Mouse (Mus musculus) midbrain, embryonic 14.5 days (tissue): Measurements from ENCODE around the gene Pogz. TPM values are rescaled to one million over a fixed set of nuclear protein-coding genes. Genes with fewer than 3 reads are reported as not detected.
A peak's percentile ranks its signal among the peaks of the same experiment; 100 is the strongest.

Experiments
- ATAC-seq: fragments of 200-750 bp; cut with Nextera tagmentation; 2 replicates; pipeline ENCODE4 v1.8.0; 2017; ENCODE audit warnings: moderate number of reproducible peaks, moderate library complexity; ENCODE audit not compliant: low FRiP score, low TSS enrichment
- DNase-seq: peaks from one replicate; pipeline ENCODE4 v3.0.0-alpha.2; 2015
- H3K27ac ChIP-seq: fragments of 300-500 bp; sonication (generic); replicated peaks from 2 replicates; pipeline ENCODE4 v1.5.1; 2014; ENCODE audit warnings: mild to moderate bottlenecking, low read depth, low read length, moderate library complexity
- H3K27me3 ChIP-seq: fragments of 300-500 bp; sonication (generic); 2 replicates; pipeline ENCODE4 v1.6.1; 2014; ENCODE audit warnings: low read length, control low read depth, mixed read lengths; ENCODE audit not compliant: control insufficient read depth, insufficient read depth
- H3K36me3 ChIP-seq: fragments of 300-500 bp; sonication (generic); 2 replicates; pipeline ENCODE4 v1.6.1; 2014; ENCODE audit warnings: low read length, control low read depth; ENCODE audit not compliant: control insufficient read depth, insufficient read depth
- H3K4me1 ChIP-seq: fragments of 300-500 bp; sonication (generic); 2 replicates; pipeline ENCODE4 v1.6.1; 2014; ENCODE audit warnings: mild to moderate bottlenecking, antibody characterized with exemption, low read length, control low read depth; ENCODE audit not compliant: control insufficient read depth, insufficient read depth
- H3K4me2 ChIP-seq: fragments of 300-500 bp; sonication (generic); 2 replicates; pipeline ENCODE4 v1.6.1; 2014; ENCODE audit warnings: mild to moderate bottlenecking, low read length, moderate library complexity
- H3K4me3 ChIP-seq: fragments of 300-500 bp; sonication (generic); replicated peaks from 2 replicates; pipeline ENCODE4 v1.5.1; 2014; ENCODE audit warnings: low read depth, low read length
- H3K9ac ChIP-seq: fragments of 300-500 bp; sonication (generic); replicated peaks from 2 replicates; pipeline ENCODE4 v1.6.1; 2014; ENCODE audit warnings: mild to moderate bottlenecking, low read length, moderate library complexity
- H3K9me3 ChIP-seq: fragments of 300-500 bp; sonication (generic); 2 replicates; pipeline ENCODE4 v1.6.1; 2016; ENCODE audit warnings: low read length, control low read depth, mixed read lengths; ENCODE audit not compliant: control insufficient read depth
- WGBS: fragments of 180-500 bp; shearing (Covaris S2); extraction: QIAGEN DNeasy Blood & Tissue Kit; methylation state at CpG from one replicate; pipeline ENCODE4 v1.1.7; 2014; 5-methylcytosine and 5-hydroxymethylcytosine counted together
- polyA plus RNA-seq: library from polyadenylated mRNA; unstranded; fragments of >200 nt; fragmentation: Nextera tagmentation; extraction: Ambion mirVana; gene quantifications from 2 replicates; pipeline ENCODE4 v1.2.1, GENCODE M21; 2014

The Pogz gene
- 24.2 and 28.7 TPM in 2 replicates for polyA plus RNA-seq

DNA sequence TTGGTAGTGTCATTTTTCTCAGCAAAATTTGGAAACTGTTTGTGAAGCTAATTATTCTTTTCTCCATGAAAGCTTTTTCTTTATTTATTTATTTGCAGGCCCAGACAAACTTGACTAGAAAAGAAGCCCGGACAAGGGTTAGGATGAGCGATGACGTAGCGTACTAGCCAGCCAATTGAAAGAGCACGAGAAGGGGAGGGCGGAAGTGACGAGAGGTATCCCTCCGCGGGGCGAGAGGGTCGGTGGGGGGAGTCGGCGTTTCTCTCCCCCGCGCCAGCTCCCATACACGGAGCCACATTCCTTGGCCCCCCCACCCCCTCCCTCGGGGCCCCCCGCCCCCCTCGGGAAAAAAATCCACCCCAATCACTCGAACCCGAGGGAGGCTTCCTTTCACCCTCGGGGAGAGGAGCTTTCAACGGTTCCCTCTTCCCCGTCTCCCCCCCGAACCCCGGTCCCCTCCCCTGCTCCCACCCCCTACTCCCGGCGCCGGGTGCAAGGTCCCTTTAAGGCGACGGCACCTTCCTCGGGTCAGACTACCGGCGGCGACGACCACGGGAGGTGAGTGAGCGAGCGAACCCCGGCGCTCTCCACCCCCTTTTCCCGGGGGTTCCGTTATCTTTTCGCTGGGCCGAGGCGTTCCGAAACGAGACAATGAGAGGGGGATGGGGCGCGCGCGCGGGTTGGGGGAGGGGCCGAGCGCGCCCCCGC is at the start of gene Pogz:
Pogz (plus strand) TSS at position 385 of the 708 bp plus-strand sequence.
- peak; percentile 92 for ATAC-seq
- peak within 1 kb of the TSS; percentile 61 for H3K4me3 ChIP-seq
- H3K27ac ChIP-seq, result peak within 1 kb of the TSS; percentile 100
- H3K9me3 ChIP-seq, result no peaks in the 10 kb centered on the region
- no peaks in the 10 kb centered on the region for H3K27me3 ChIP-seq
- DNase-seq, result peak; percentile 98
- H3K9ac ChIP-seq, result peak within 1 kb of the TSS; percentile 97
- WGBS, result under 1% methylated on average over 57 of the region's 57 CpGs
- H3K4me2 ChIP-seq, result peak within 1 kb of the TSS; percentile 66
- H3K4me1 ChIP-seq, result peaks cover 13% of the 10 kb centered on the region
- H3K36me3 ChIP-seq, result no peaks in the 10 kb centered on the region

DNA sequence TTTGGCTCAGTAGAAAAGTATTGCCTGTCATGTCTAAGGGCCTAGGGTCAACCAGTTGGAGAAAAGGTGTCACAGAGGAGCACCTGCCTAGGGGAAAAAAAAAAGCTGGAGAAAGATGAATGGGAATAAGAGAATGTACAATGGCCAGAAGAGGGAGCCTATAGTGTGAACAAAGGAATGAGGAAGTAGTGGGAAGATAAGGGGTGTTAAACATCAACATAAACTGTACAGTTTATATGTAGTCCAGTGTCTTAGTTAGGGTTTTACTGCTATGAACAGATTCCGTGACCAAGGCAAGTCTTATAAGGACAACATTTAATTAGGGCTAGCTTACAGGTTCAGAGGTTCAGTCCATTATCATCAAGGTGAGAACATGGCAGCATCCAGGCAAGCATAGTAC is 48.3 kb upstream of the Pogz start:
- Histone ChIP-seq H3K4me1 (no peaks in the 10 kb centered on the region), H3K36me3 (no peaks in the 10 kb centered on the region), H3K9me3 (no peaks in the 10 kb centered on the region), H3K27ac (no peak overlapping the region), H3K4me3 (no peak overlapping the region), H3K9ac (no peak overlapping the region), H3K4me2 (no peak overlapping the region), H3K27me3 (no peaks in the 10 kb centered on the region; the same call in 1 of the 2 replicates)
- 97% methylated on average over 1 of the region's 1 CpGs for WGBS
- ATAC-seq (no peak), DNase-seq (no peak)

DNA sequence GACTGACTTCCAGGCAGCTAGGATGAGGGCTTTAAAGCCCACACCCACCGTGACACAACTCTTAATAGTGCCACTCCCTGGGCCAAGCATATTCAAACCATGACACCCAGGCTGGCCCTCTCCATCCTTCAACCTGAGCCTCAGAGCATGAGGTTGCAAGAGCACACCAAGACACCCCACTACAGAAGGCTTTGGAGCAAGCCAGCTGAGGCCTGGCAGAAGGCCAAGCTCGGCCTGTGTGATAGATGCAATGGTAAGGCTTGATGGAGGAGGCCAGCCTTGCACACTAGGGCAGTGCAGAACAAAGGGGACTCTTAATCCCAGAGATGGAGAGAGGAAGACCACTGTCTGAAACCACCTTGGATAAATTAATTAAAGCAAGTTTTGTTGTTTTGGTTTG is 47.9 kb upstream of the Pogz start:
- Histone ChIP-seq H3K4me2 (no peak overlapping the region), H3K9me3 (no peaks in the 10 kb centered on the region), H3K9ac (no peak overlapping the region), H3K27ac (no peak overlapping the region), H3K36me3 (no peaks in the 10 kb centered on the region), H3K27me3 (no peaks in the 10 kb centered on the region; the same call in 1 of the 2 replicates), H3K4me1 (no peaks in the 10 kb centered on the region), H3K4me3 (no peak overlapping the region)
- DNase-seq (peak; percentile 39), ATAC-seq (no peak)
- WGBS, result 87% methylated on average over 2 of the region's 2 CpGs

DNA sequence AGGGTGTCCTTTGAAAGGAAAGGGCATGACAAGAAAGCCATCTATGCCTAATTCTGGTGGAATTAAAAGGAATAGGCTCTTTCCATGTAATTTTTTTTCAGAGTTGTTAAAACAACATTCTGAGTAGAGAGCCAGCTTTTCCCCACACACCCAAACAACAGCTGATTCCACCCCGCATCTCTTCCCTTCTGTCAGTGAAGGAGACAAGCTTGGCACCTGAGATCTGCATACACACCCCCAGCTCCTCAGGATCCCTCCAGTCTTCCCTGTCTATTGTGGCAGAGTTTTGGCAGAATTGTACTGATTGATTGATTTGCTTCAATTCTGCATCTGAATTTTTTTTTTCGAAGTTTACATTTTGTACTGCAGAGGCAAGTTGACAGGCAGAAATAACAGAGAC is 45.1 kb upstream of the Pogz start:
- no peak for ATAC-seq
- Histone ChIP-seq H3K27ac (no peak overlapping the region), H3K9ac (no peak overlapping the region), H3K4me3 (no peak overlapping the region), H3K36me3 (no peaks in the 10 kb centered on the region), H3K27me3 (no peaks in the 10 kb centered on the region), H3K4me1 (no peaks in the 10 kb centered on the region), H3K4me2 (no peak overlapping the region), H3K9me3 (no peaks in the 10 kb centered on the region)
- no peak for DNase-seq
- 91% methylated on average over 2 of the region's 2 CpGs for WGBS

DNA sequence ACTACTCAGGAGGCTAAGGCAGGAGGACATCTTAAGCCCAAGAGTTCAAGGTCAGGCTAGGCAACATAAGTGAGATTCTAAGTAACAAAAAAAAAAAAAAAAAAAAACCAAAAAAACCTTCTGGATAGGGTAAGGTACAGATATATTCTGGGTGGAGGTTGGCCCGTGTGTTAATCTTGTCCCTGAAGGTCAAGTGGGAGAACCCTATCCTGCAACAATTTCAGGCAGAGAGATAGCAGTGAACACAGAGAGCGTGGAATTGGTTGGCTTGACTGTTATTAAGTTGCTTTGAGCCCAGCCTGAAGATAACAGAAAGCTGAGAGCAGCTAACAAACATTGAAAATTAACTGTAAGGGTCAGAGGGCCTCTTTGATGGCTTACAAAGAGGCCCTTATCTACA is 43.7 kb upstream of the Pogz start:
- no peaks in the 10 kb centered on the region for H3K36me3 ChIP-seq
- no peak for DNase-seq
- no peaks in the 10 kb centered on the region for H3K9me3 ChIP-seq
- 90% methylated on average over 2 of the region's 2 CpGs for WGBS
- H3K27ac ChIP-seq, result no peak overlapping the region
- H3K4me3 ChIP-seq, result no peak overlapping the region
- H3K4me2 ChIP-seq, result no peak overlapping the region
- ATAC-seq, result no peak
- no peak overlapping the region for H3K9ac ChIP-seq
- H3K4me1 ChIP-seq, result no peaks in the 10 kb centered on the region
- no peaks in the 10 kb centered on the region for H3K27me3 ChIP-seq

DNA sequence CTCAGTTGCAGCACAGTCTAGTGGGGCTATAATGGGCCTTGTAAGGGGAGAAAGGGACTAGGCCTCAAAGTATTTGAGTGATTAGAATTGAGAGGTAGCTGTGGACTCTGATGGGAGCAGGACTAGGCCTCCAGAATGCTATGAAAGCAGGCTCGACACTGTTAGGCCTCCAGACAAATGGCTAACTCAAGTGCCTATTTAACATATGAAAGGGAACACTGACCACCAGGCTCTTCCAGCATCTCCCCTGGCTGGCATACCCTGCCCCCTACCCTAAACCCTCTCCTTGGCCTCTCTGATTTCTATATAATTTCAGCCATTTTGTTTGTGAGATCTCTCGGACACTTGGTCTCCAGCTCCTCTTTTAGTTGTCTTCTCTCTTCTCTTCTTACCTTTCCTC is 43.0 kb upstream of the Pogz start:
- no peaks in the 10 kb centered on the region for H3K9me3 ChIP-seq
- no peak overlapping the region for H3K9ac ChIP-seq
- no peaks in the 10 kb centered on the region for H3K27me3 ChIP-seq
- ATAC-seq, result no peak
- H3K4me2 ChIP-seq, result no peak overlapping the region
- H3K4me3 ChIP-seq, result no peak overlapping the region
- WGBS, result 51% methylated on average over 2 of the region's 2 CpGs
- no peak for DNase-seq
- H3K36me3 ChIP-seq, result no peaks in the 10 kb centered on the region
- H3K4me1 ChIP-seq, result no peaks in the 10 kb centered on the region
- H3K27ac ChIP-seq, result no peak overlapping the region

DNA sequence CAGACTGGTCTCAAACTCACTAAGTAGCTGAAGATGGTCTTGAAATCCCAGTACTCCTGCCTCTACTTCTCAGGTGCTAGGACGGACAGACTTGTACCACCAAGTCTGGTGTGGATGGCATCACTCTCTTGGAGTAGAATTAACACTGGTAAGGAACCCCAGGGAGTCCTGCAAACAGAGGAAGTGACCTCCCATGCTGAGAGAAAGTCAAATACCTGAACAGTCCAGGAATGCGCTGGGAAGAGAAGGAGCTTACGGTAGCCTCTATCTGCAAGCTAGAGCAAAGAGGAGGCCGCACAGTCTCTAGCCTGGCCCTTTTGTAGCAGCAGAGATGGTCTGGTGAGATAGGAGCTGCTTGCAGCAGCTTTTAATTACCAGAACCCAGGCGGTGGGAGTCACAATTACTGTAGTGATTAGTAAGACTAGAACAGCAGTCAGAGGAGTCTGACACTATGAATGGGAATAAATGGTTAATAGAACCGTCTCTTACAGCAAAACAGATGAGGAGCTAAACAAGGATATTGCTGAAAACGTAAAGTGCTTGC is 41.7 kb upstream of the Pogz start:
- Histone ChIP-seq H3K4me3 (no peak overlapping the region), H3K9me3 (no peaks in the 10 kb centered on the region), H3K4me1 (no peaks in the 10 kb centered on the region), H3K36me3 (no peaks in the 10 kb centered on the region), H3K27me3 (no peaks in the 10 kb centered on the region), H3K4me2 (no peak overlapping the region), H3K27ac (no peak overlapping the region), H3K9ac (no peak overlapping the region)
- DNase-seq (no peak), ATAC-seq (no peak)
- WGBS, result 65% methylated on average over 7 of the region's 7 CpGs

DNA sequence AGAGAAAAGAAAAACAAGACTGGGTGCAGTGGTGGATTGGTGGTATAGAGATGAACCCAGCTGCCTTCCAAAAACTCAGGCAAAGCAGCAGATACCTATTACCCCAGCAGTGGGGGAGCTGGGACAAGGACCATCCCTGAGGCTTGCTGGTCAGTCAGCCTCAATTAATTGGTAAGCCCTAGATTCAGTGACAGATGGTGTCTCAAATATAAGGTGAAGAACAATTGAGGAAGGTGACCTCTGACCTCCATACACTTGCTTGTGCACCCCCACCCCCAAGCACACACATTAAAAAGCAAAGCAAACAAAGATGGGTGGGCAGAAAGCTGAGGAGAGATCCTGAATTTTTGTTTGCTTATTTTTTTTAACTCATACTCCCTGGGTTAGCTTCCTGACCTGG is 41.2 kb upstream of the Pogz start:
- Histone ChIP-seq H3K9ac (no peak overlapping the region), H3K36me3 (no peaks in the 10 kb centered on the region), H3K4me2 (no peak overlapping the region), H3K4me1 (no peaks in the 10 kb centered on the region), H3K4me3 (no peak overlapping the region), H3K27me3 (no peaks in the 10 kb centered on the region), H3K27ac (no peak overlapping the region), H3K9me3 (no peaks in the 10 kb centered on the region)
- ATAC-seq (no peak), DNase-seq (no peak)

DNA sequence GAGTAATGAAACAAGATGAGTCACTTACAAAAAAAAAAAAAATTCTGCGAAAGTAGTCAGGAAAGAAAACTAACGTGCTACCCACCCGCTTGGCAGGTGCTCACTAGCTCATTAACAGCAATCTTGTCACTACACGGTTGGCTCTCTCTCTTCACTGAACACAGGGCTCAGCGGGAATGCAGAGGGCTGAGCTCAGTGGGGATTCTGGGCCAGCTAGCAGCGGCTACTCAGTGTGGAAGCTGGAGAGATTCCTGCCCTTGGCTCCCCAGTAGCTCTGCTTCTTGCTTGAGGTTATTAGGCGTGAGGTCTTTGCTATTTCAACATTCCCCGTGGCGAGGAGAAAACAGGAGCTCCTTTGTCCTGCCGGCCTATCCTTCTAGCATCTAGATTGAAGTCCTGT is 33.2 kb upstream of the Pogz start:
- H3K9me3 ChIP-seq, result no peaks in the 10 kb centered on the region
- no peak overlapping the region; the same call in 1 of the 2 replicates for H3K9ac ChIP-seq
- H3K4me3 ChIP-seq, result no peak overlapping the region
- H3K27me3 ChIP-seq, result no peaks in the 10 kb centered on the region
- H3K27ac ChIP-seq, result no peak overlapping the region
- no peaks in the 10 kb centered on the region; the same call in 1 of the 2 replicates for H3K4me1 ChIP-seq
- DNase-seq, result peak; percentile 34
- 7% methylated on average over 10 of the region's 10 CpGs for WGBS
- peak overlapping the region; percentile 30; the same call in 1 of the 2 replicates for H3K4me2 ChIP-seq
- H3K36me3 ChIP-seq, result no peaks in the 10 kb centered on the region
- no peak for ATAC-seq
